Mouse (Mus musculus) bone marrow, adult 2 months (tissue): ENCODE data around the gene Npas3.

Source experiments
- CTCF ChIP-seq: fragments of 200-500 bp; IDR thresholded peaks from 2 replicates; pipeline ENCODE4 v1.5.1; 2011; ENCODE audit warnings: low read length, control low read depth; ENCODE audit not compliant: control insufficient read depth, insufficient read depth
- POLR2A ChIP-seq: fragments of 200-500 bp; IDR thresholded peaks from 2 replicates; pipeline ENCODE4 v1.6.1; 2011; ENCODE audit warnings: low read depth, mild to moderate bottlenecking, control low read depth, low read length, borderline replicate concordance; ENCODE audit not compliant: control insufficient read depth

DNA sequence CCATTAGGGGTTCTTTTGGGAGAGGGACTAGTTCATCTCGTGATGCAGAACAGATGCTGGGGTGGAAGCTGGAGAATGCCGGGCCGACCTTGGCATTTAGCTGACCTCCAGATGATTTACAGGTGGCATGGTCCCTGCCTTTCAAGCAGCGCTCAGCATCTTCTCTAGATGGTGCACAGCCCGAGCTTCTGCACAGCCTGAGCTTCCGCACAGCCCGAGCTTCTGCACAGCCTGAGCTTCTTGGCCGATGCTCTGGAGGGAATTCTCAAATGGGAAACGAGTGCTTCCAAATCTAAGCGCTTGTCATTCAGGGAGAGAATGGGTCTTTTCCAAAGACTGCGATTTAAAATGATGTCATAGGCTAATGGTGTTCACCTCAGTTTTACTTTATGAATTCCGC is 72.5 kb downstream of the Npas3 start:
- TF ChIP-seq CTCF = no peak
- no peak for TF ChIP-seq POLR2A
